ENCODE assay signal across 8 mouse cellular contexts in genomic region chr6:83032769-83033191, GRCm38 (mm10). TPM values are rescaled to one million over a fixed set of nuclear protein-coding genes. Genes with fewer than 3 reads are reported as not detected.
DNase-seq lines count a peak whose midpoint lies in the region; ATAC-seq and TF ChIP-seq lines count a peak whose summit lies in the region.

No protein-coding gene starts in this region.

- DNase-seq in 3T3-L1 (ENCODE audit: low read depth, low spot score), result peak; percentile 63
- DNase-seq in liver, embryonic 14.5 days (ENCODE audit: low read depth in 3 of 3, low spot score in 3 of 3), result no peak
- DNase-seq in natural killer cell, adult 2 months (ENCODE audit: low spot score in 2 of 2), result peak; percentile 54 to 58
- DNase-seq in thymus, postnatal 14 days, result peak; percentile 67
- no peak for DNase-seq in layer of hippocampus, adult 8-10 months (ENCODE audit: low spot score in 2 of 2)

- ATAC-seq in embryonic facial prominence, embryonic 13.5 days (ENCODE audit: insufficient number of reproducible peaks, insufficient read depth, low FRiP score, low TSS enrichment, low read depth), result peak; percentile 4; the same call in 1 of the 2 replicates
- peak; percentile 40; the same call in 1 of the 2 replicates for ATAC-seq in hindbrain, embryonic 13.5 days (ENCODE audit: low FRiP score)
- ATAC-seq in liver, embryonic 14.5 days (ENCODE audit: insufficient read depth), result peak; percentile 68

- WGBS in embryonic facial prominence, embryonic 13.5 days, result under 1% methylated on average over 31 of the region's 31 CpGs
- 2% methylated on average over 31 of the region's 31 CpGs for WGBS in hindbrain, embryonic 13.5 days
- WGBS in liver, embryonic 14.5 days (ENCODE audit: insufficient replicate concordance), result under 1% methylated on average over 31 of the region's 31 CpGs

- no peak overlapping the region for H3K27ac ChIP-seq in ES-Bruce4 (ENCODE audit: insufficient read depth, low read length)
- H3K27ac ChIP-seq in embryonic facial prominence, embryonic 13.5 days, result peak overlapping the region; percentile 75
- 0 out of 2 replicates have a peak overlapping the region, but pooled peaks have one; percentile 53 for H3K27ac ChIP-seq in hindbrain, embryonic 13.5 days
- peak overlapping the region; percentile 85 for H3K27ac ChIP-seq in liver, embryonic 14.5 days

- no peak for TF ChIP-seq CTCF in ES-Bruce4 (IDR thresholded peaks at IDR 0.05; ENCODE audit: low read depth, low read length)
- peak; percentile 74 for TF ChIP-seq CTCF in liver, embryonic 14.5 days (IDR thresholded peaks at IDR 0.05; ENCODE audit: low read depth)

- TF ChIP-seq EP300 in ES-Bruce4 (IDR thresholded peaks at IDR 0.05; ENCODE audit: insufficient read depth, low read depth, low read length), result no peak
- no peak for TF ChIP-seq EP300 in liver, embryonic 14.5 days (IDR thresholded peaks at IDR 0.05; ENCODE audit: low read depth)

- TF ChIP-seq POLR2A in ES-Bruce4 (IDR thresholded peaks at IDR 0.05; ENCODE audit: insufficient read depth, low read length), result no peak

- peaks cover 1% of the 10 kb centered on the region for H3K4me1 ChIP-seq in ES-Bruce4 (ENCODE audit: control insufficient read depth, insufficient read depth, low read length)
- H3K4me1 ChIP-seq in embryonic facial prominence, embryonic 13.5 days, result peaks cover 69% of the 10 kb centered on the region
- H3K4me1 ChIP-seq in hindbrain, embryonic 13.5 days (replicated peaks), result peaks cover 29% of the 10 kb centered on the region
- H3K4me1 ChIP-seq in liver, embryonic 14.5 days (replicated peaks; ENCODE audit: control insufficient read depth in 2 of 2, insufficient read depth in 2 of 2, low read length in 1 of 2), result peaks cover 13 to 18% of the 10 kb centered on the region in 2 experiments

- no peaks in the 10 kb centered on the region for H3K36me3 ChIP-seq in ES-Bruce4 (ENCODE audit: control insufficient read depth, insufficient read depth, low read length, poor library complexity, severe bottlenecking)
- no peaks in the 10 kb centered on the region for H3K36me3 ChIP-seq in embryonic facial prominence, embryonic 13.5 days
- no peaks in the 10 kb centered on the region for H3K36me3 ChIP-seq in hindbrain, embryonic 13.5 days
- peaks cover 17% of the 10 kb centered on the region for H3K36me3 ChIP-seq in liver, embryonic 14.5 days (replicated peaks; ENCODE audit: control insufficient read depth, insufficient read depth, low read depth)

- H3K4me2 ChIP-seq in embryonic facial prominence, embryonic 13.5 days, result peak overlapping the region; percentile 88
- peak overlapping the region; percentile 76 for H3K4me2 ChIP-seq in hindbrain, embryonic 13.5 days
- peak overlapping the region; percentile 94 for H3K4me2 ChIP-seq in liver, embryonic 14.5 days (ENCODE audit: low read depth)

- H3K27me3 ChIP-seq in ES-Bruce4 (ENCODE audit: control insufficient read depth, insufficient read depth, low read length, poor library complexity, severe bottlenecking), result no peaks in the 10 kb centered on the region
- peaks cover 48% of the 10 kb centered on the region for H3K27me3 ChIP-seq in embryonic facial prominence, embryonic 13.5 days
- peaks cover 77% of the 10 kb centered on the region for H3K27me3 ChIP-seq in hindbrain, embryonic 13.5 days
- no peaks in the 10 kb centered on the region; the same call in 1 of the 2 replicates for H3K27me3 ChIP-seq in liver, embryonic 14.5 days (ENCODE audit: control insufficient read depth, insufficient read depth, low read length)

- no peaks in the 10 kb centered on the region for H3K9me3 ChIP-seq in ES-Bruce4 (replicated peaks; ENCODE audit: control insufficient read depth, insufficient read depth, low read length, poor library complexity, severe bottlenecking)
- H3K9me3 ChIP-seq in embryonic facial prominence, embryonic 13.5 days, result no peaks in the 10 kb centered on the region
- no peaks in the 10 kb centered on the region for H3K9me3 ChIP-seq in hindbrain, embryonic 13.5 days
- H3K9me3 ChIP-seq in liver, embryonic 14.5 days (ENCODE audit: control insufficient read depth, low read length), result no peaks in the 10 kb centered on the region

- peak overlapping the region; percentile 84 for H3K4me3 ChIP-seq in ES-Bruce4 (ENCODE audit: low read depth, low read length)
- peak overlapping the region; percentile 59 for H3K4me3 ChIP-seq in embryonic facial prominence, embryonic 13.5 days
- peak overlapping the region; percentile 48 for H3K4me3 ChIP-seq in hindbrain, embryonic 13.5 days
- H3K4me3 ChIP-seq in liver, embryonic 14.5 days (ENCODE audit: insufficient read depth in 1 of 2, low read depth in 2 of 2, low read length in 2 of 2), result peak overlapping the region; percentile 82 to 95

- peak overlapping the region; percentile 61 for H3K9ac ChIP-seq in ES-Bruce4 (ENCODE audit: low read depth, poor library complexity, severe bottlenecking)
- H3K9ac ChIP-seq in embryonic facial prominence, embryonic 13.5 days, result peak overlapping the region; percentile 73
- peak overlapping the region; percentile 63; the same call in 1 of the 2 replicates for H3K9ac ChIP-seq in hindbrain, embryonic 13.5 days
- H3K9ac ChIP-seq in liver, embryonic 14.5 days (replicated peaks), result peak overlapping the region; percentile 96

RNA-seq across cellular contexts. Expression of gene Dok1, which starts 0.5 kb away (rescaled TPM):
- 4.7 and 4.8 TPM in 2 replicates for polyA plus RNA-seq in ES-Bruce4 (2011; ENCODE audit: insufficient read depth, insufficient read length, low read depth, missing spikeins)
- 11.5 and 12.8 TPM in 2 replicates for polyA plus RNA-seq in embryonic facial prominence, embryonic 13.5 days (2015; fragmentation: Nextera tagmentation; extraction: Ambion mirVana)
- polyA plus RNA-seq in hindbrain, embryonic 13.5 days (2015; fragmentation: Nextera tagmentation; extraction: Ambion mirVana), result 2.8 and 3.6 TPM in 2 replicates
- polyA plus RNA-seq in liver, embryonic 14.5 days (2012; rRNA removed), result 13.9 and 14.9 TPM in 2 replicates
- polyA plus RNA-seq in liver, embryonic 14.5 days (2014; fragmentation: Nextera tagmentation; extraction: Ambion mirVana), result 12.7 and 15.7 TPM in 2 replicates
- total RNA-seq in layer of hippocampus, adult 8-10 months (2022), result 1 to 10 TPM; 3.3 to 7.4 (median 5.0) TPM

RNA-seq across cellular contexts. Expression of gene Loxl3, which starts 1.2 kb away (rescaled TPM):
- 2.2 and 3.1 TPM in 2 replicates for polyA plus RNA-seq in ES-Bruce4 (2011; ENCODE audit: insufficient read depth, insufficient read length, low read depth, missing spikeins)
- polyA plus RNA-seq in embryonic facial prominence, embryonic 13.5 days (2015; fragmentation: Nextera tagmentation; extraction: Ambion mirVana), result 20.9 and 24.1 TPM in 2 replicates
- 5.9 and 6.8 TPM in 2 replicates for polyA plus RNA-seq in hindbrain, embryonic 13.5 days (2015; fragmentation: Nextera tagmentation; extraction: Ambion mirVana)
- polyA plus RNA-seq in liver, embryonic 14.5 days (2012; rRNA removed), result 0.92 and 1.6 TPM in 2 replicates
- 1.1 TPM in 2 replicates for polyA plus RNA-seq in liver, embryonic 14.5 days (2014; fragmentation: Nextera tagmentation; extraction: Ambion mirVana)
- 1 to 10 TPM; 2.5 to 4.7 (median 3.2) TPM for total RNA-seq in layer of hippocampus, adult 8-10 months (2022)

RNA-seq across cellular contexts. Expression of gene Aup1, which starts 21.5 kb away (rescaled TPM):
- 42.4 and 44.3 TPM in 2 replicates for polyA plus RNA-seq in ES-Bruce4 (2011; ENCODE audit: insufficient read depth, insufficient read length, low read depth, missing spikeins)
- 177 and 206 TPM in 2 replicates for polyA plus RNA-seq in embryonic facial prominence, embryonic 13.5 days (2015; fragmentation: Nextera tagmentation; extraction: Ambion mirVana)
- polyA plus RNA-seq in hindbrain, embryonic 13.5 days (2015; fragmentation: Nextera tagmentation; extraction: Ambion mirVana), result 168 and 178 TPM in 2 replicates
- polyA plus RNA-seq in liver, embryonic 14.5 days (2012; rRNA removed), result 172 and 269 TPM in 2 replicates
- 128 and 136 TPM in 2 replicates for polyA plus RNA-seq in liver, embryonic 14.5 days (2014; fragmentation: Nextera tagmentation; extraction: Ambion mirVana)
- 100 to 1,000 TPM; 123 to 153 (median 136) TPM for total RNA-seq in layer of hippocampus, adult 8-10 months (2022)

RNA-seq across cellular contexts. Expression of gene Htra2, which starts 22.3 kb away (rescaled TPM):
- polyA plus RNA-seq in ES-Bruce4 (2011; ENCODE audit: insufficient read depth, insufficient read length, low read depth, missing spikeins), result 36.8 and 37.4 TPM in 2 replicates
- polyA plus RNA-seq in embryonic facial prominence, embryonic 13.5 days (2015; fragmentation: Nextera tagmentation; extraction: Ambion mirVana), result 72.6 and 75.4 TPM in 2 replicates
- polyA plus RNA-seq in hindbrain, embryonic 13.5 days (2015; fragmentation: Nextera tagmentation; extraction: Ambion mirVana), result 68.6 and 74.6 TPM in 2 replicates
- polyA plus RNA-seq in liver, embryonic 14.5 days (2012; rRNA removed), result 75.7 and 80.9 TPM in 2 replicates
- 54.3 and 54.9 TPM in 2 replicates for polyA plus RNA-seq in liver, embryonic 14.5 days (2014; fragmentation: Nextera tagmentation; extraction: Ambion mirVana)
- 10 to 100 TPM; 50.0 to 60.6 (median 51.8) TPM for total RNA-seq in layer of hippocampus, adult 8-10 months (2022)

RNA-seq across cellular contexts. Expression of gene Dqx1, which starts 24.9 kb away (rescaled TPM):
- 2.9 and 3.7 TPM in 2 replicates for polyA plus RNA-seq in ES-Bruce4 (2011; ENCODE audit: insufficient read depth, insufficient read length, low read depth, missing spikeins)
- 1.3 TPM in 2 replicates for polyA plus RNA-seq in embryonic facial prominence, embryonic 13.5 days (2015; fragmentation: Nextera tagmentation; extraction: Ambion mirVana)
- polyA plus RNA-seq in hindbrain, embryonic 13.5 days (2015; fragmentation: Nextera tagmentation; extraction: Ambion mirVana), result 0.81 and 0.91 TPM in 2 replicates
- 7.7 and 7.8 TPM in 2 replicates for polyA plus RNA-seq in liver, embryonic 14.5 days (2012; rRNA removed)
- polyA plus RNA-seq in liver, embryonic 14.5 days (2014; fragmentation: Nextera tagmentation; extraction: Ambion mirVana), result 2.9 and 3.1 TPM in 2 replicates
- total RNA-seq in layer of hippocampus, adult 8-10 months (2022), result 1 to 10 TPM in 3 of 4 experiments, under 1 TPM in 1; 0.41 to 2.1 (median 1.5) TPM

Comparison
In these comparisons a context has a peak if more than half of its experiments do, and no peak if none do; other contexts are left out.
1. DNase-seq: peak in 3T3-L1 (single experiment), natural killer cell, adult 2 months (2 of 2) and thymus, postnatal 14 days (single experiment); none in liver, embryonic 14.5 days (0 of 3) and layer of hippocampus, adult 8-10 months (0 of 2).
2. ATAC-seq: peak in every context shown above with its lines; median percentile 68 in liver, embryonic 14.5 days; 40 in hindbrain, embryonic 13.5 days; 4 in embryonic facial prominence, embryonic 13.5 days.
3. Peak in every context shown above with its lines, with median percentiles within 50 percentile points of each other: H3K4me3 ChIP-seq, H3K9ac ChIP-seq and H3K4me2 ChIP-seq.